Mouse (Mus musculus) hindbrain, embryonic 11.5 days (tissue): ENCODE results near the gene Map6d1. TPM values are rescaled to one million over a fixed set of nuclear protein-coding genes. Genes with fewer than 3 reads are reported as not detected.
A peak's percentile ranks its signal among the peaks of the same experiment; 100 is the strongest.

ENCODE experiments used
- ATAC-seq: fragments of 200-750 bp; cut with Nextera tagmentation; 2 replicates; pipeline ENCODE4 v1.8.0; 2017; ENCODE audit warnings: mild to moderate bottlenecking, moderate TSS enrichment, moderate library complexity; ENCODE audit not compliant: low FRiP score
- DNase-seq: peaks from one replicate; pipeline ENCODE4 v3.0.0-alpha.2; 2015; ENCODE audit warnings: low spot score
- H3K27ac ChIP-seq: fragments of 300-500 bp; sonication (generic); 2 replicates; pipeline ENCODE4 v1.5.1; 2014; ENCODE audit warnings: mild to moderate bottlenecking, low read depth, low read length
- H3K27me3 ChIP-seq: fragments of 300-500 bp; sonication (generic); 2 replicates; pipeline ENCODE4 v1.6.1; 2014; ENCODE audit warnings: mild to moderate bottlenecking, low read length, moderate library complexity, mixed read lengths; ENCODE audit not compliant: control insufficient read depth, insufficient read depth
- H3K36me3 ChIP-seq: fragments of 300-500 bp; sonication (generic); 2 replicates; pipeline ENCODE4 v1.6.1; 2014; ENCODE audit warnings: mild to moderate bottlenecking, low read length, moderate library complexity, mixed read lengths; ENCODE audit not compliant: control insufficient read depth, insufficient read depth
- H3K4me1 ChIP-seq: fragments of 300-500 bp; sonication (generic); replicated peaks from 2 replicates; pipeline ENCODE4 v1.6.1; 2014; ENCODE audit warnings: low read length, mixed read lengths; ENCODE audit not compliant: control insufficient read depth, insufficient read depth
- H3K4me2 ChIP-seq: fragments of 300-500 bp; sonication (generic); replicated peaks from 2 replicates; pipeline ENCODE4 v1.6.1; 2014; ENCODE audit warnings: mild to moderate bottlenecking, low read depth, low read length
- H3K4me3 ChIP-seq: fragments of 300-500 bp; sonication (generic); 2 replicates; pipeline ENCODE4 v1.5.1; 2014; ENCODE audit warnings: low read depth, low read length
- H3K9ac ChIP-seq: fragments of 300-500 bp; sonication (generic); 2 replicates; pipeline ENCODE4 v1.6.1; 2014; ENCODE audit warnings: low read depth, low read length
- H3K9me3 ChIP-seq: fragments of 300-500 bp; sonication (generic); 2 replicates; pipeline ENCODE4 v1.6.1; 2016; ENCODE audit warnings: low read length; ENCODE audit not compliant: control insufficient read depth
- WGBS: fragments of 180-500 bp; shearing (Covaris S2); extraction: QIAGEN DNeasy Blood & Tissue Kit; methylation state at CpG from one replicate; pipeline ENCODE4 v1.1.7; 2014; 5-methylcytosine and 5-hydroxymethylcytosine counted together
- polyA plus RNA-seq: library from polyadenylated mRNA; unstranded; fragments of >200 nt; fragmentation: Nextera tagmentation; extraction: Ambion mirVana; gene quantifications from 2 replicates; pipeline ENCODE4 v1.2.1, GENCODE M21; 2014

The Map6d1 gene
- 1.7 and 1.8 TPM in 2 replicates for polyA plus RNA-seq

- WGBS: under 1% methylated on average over 83 of the region's 90 CpGs
- Histone ChIP-seq H3K27me3 (no peaks in the 10 kb centered on the region), H3K9me3 (no peaks in the 10 kb centered on the region), H3K36me3 (no peaks in the 10 kb centered on the region), H3K4me3 (peak within 1 kb of the TSS; percentile 65), H3K4me1 (no peaks in the 10 kb centered on the region), H3K27ac (no peak within 1 kb of the TSS), H3K9ac (peak within 1 kb of the TSS; percentile 79), H3K4me2 (peak within 1 kb of the TSS; percentile 90)
- peak; percentile 77 for DNase-seq
- peak; percentile 92 for ATAC-seq
Measured at GRCm38 (mm10) chr16:20240468-20241414, at the start of gene Map6d1. Gene Map6d1 (minus strand): TSS chr16:20241358.

- DNase-seq: no peak
- H3K27me3 ChIP-seq: no peaks in the 10 kb centered on the region
- no peak overlapping the region for H3K27ac ChIP-seq
- no peak overlapping the region for H3K4me2 ChIP-seq
- H3K36me3 ChIP-seq: peaks cover 5% of the 10 kb centered on the region; the same call in 1 of the 2 replicates
- H3K9ac ChIP-seq: no peak overlapping the region
- WGBS: 94% methylated on average over 4 of the region's 4 CpGs
- H3K9me3 ChIP-seq: no peaks in the 10 kb centered on the region
- no peak for ATAC-seq
- H3K4me1 ChIP-seq: no peaks in the 10 kb centered on the region
- H3K4me3 ChIP-seq: no peak overlapping the region
Measured at GRCm38 (mm10) chr16:20280238-20280637, 39.1 kb upstream of the Map6d1 start.

GRCm38 (mm10) chr16:20279395-20279794 lies 38.2 kb upstream of the Map6d1 start:
- Histone ChIP-seq H3K4me3 (no peak overlapping the region), H3K36me3 (peaks cover 5% of the 10 kb centered on the region; the same call in 1 of the 2 replicates), H3K27ac (no peak overlapping the region), H3K4me2 (no peak overlapping the region), H3K9me3 (no peaks in the 10 kb centered on the region), H3K4me1 (no peaks in the 10 kb centered on the region), H3K27me3 (no peaks in the 10 kb centered on the region), H3K9ac (no peak overlapping the region)
- WGBS: 92% methylated on average over 5 of the region's 5 CpGs
- no peak for DNase-seq
- ATAC-seq: no peak

- Histone ChIP-seq H3K36me3 (no peaks in the 10 kb centered on the region), H3K27ac (no peak overlapping the region), H3K4me3 (no peak overlapping the region), H3K4me2 (no peak overlapping the region), H3K9ac (no peak overlapping the region), H3K4me1 (no peaks in the 10 kb centered on the region), H3K27me3 (no peaks in the 10 kb centered on the region), H3K9me3 (no peaks in the 10 kb centered on the region)
- DNase-seq (no peak), ATAC-seq (no peak)
- 62% methylated on average over 3 of the region's 3 CpGs for WGBS
Measured at GRCm38 (mm10) chr16:20272994-20273393, 31.8 kb upstream of the Map6d1 start.

GRCm38 (mm10) chr16:20271339-20271738 lies 30.2 kb upstream of the Map6d1 start:
- no peak for ATAC-seq

GRCm38 (mm10) chr16:20265089-20265488 lies 23.9 kb upstream of the Map6d1 start:
- WGBS: 85% methylated on average over 7 of the region's 7 CpGs
- ATAC-seq (no peak), DNase-seq (no peak)
- Histone ChIP-seq H3K9me3 (no peaks in the 10 kb centered on the region), H3K4me3 (no peak overlapping the region), H3K4me2 (no peak overlapping the region), H3K4me1 (no peaks in the 10 kb centered on the region), H3K9ac (no peak overlapping the region), H3K27me3 (no peaks in the 10 kb centered on the region), H3K36me3 (no peaks in the 10 kb centered on the region), H3K27ac (no peak overlapping the region)

More at GRCm38 (mm10) chr16:20271339-20271738, 30.2 kb upstream of the Map6d1 start:
- Histone ChIP-seq H3K4me2 (no peak overlapping the region), H3K9me3 (no peaks in the 10 kb centered on the region), H3K36me3 (no peaks in the 10 kb centered on the region), H3K4me1 (no peaks in the 10 kb centered on the region), H3K27ac (no peak overlapping the region), H3K4me3 (no peak overlapping the region), H3K27me3 (no peaks in the 10 kb centered on the region), H3K9ac (no peak overlapping the region)
- no peak for DNase-seq
- WGBS: 81% methylated on average over 4 of the region's 4 CpGs

- Histone ChIP-seq H3K4me3 (no peak overlapping the region), H3K36me3 (no peaks in the 10 kb centered on the region), H3K4me2 (no peak overlapping the region), H3K27me3 (no peaks in the 10 kb centered on the region), H3K27ac (no peak overlapping the region), H3K9ac (no peak overlapping the region), H3K4me1 (no peaks in the 10 kb centered on the region), H3K9me3 (no peaks in the 10 kb centered on the region)
- ATAC-seq: no peak
- WGBS: 80% methylated on average over 5 of the region's 5 CpGs
- no peak for DNase-seq
Measured at GRCm38 (mm10) chr16:20257926-20258325, 16.8 kb upstream of the Map6d1 start.

- no peak for DNase-seq
- H3K27me3 ChIP-seq: no peaks in the 10 kb centered on the region
- no peak overlapping the region for H3K4me3 ChIP-seq
- ATAC-seq: no peak
- H3K36me3 ChIP-seq: no peaks in the 10 kb centered on the region
- H3K9ac ChIP-seq: no peak overlapping the region
- 91% methylated on average over 9 of the region's 9 CpGs for WGBS
- no peak overlapping the region for H3K27ac ChIP-seq
- H3K4me2 ChIP-seq: no peak overlapping the region
- H3K9me3 ChIP-seq: no peaks in the 10 kb centered on the region
- no peaks in the 10 kb centered on the region for H3K4me1 ChIP-seq
Measured at GRCm38 (mm10) chr16:20248442-20249174, 7.5 kb upstream of the Map6d1 start.
